Mouse (Mus musculus) heart, adult 2 months (tissue): ENCODE measurements around the gene Clcnka. TPM values are rescaled to one million over a fixed set of nuclear protein-coding genes. Genes with fewer than 3 reads are reported as not detected.
A peak's percentile ranks its signal among the peaks of the same experiment; 100 is the strongest.

ENCODE experiments used
- DNase-seq, 2 experiments: peaks; one replicate each; pipeline ENCODE4 v3.0.0; 2021
- H3K27ac ChIP-seq: fragments of 200-600 bp; 2 replicates; pipeline ENCODE4 v1.8.1; 2022
- H3K27me3 ChIP-seq: fragments of 200-500 bp; 2 replicates; pipeline ENCODE4 v1.6.1; 2012; ENCODE audit warnings: mild to moderate bottlenecking, low read length, inconsistent platforms, mixed read lengths; ENCODE audit not compliant: control insufficient read depth, insufficient read depth
- H3K36me3 ChIP-seq: fragments of 200-500 bp; 2 replicates; pipeline ENCODE4 v1.6.1; 2012; ENCODE audit warnings: low read length, inconsistent platforms; ENCODE audit not compliant: control insufficient read depth, insufficient read depth
- H3K4me1 ChIP-seq: fragments of 200-500 bp; 2 replicates; pipeline ENCODE4 v1.6.1; 2011; ENCODE audit warnings: low read length; ENCODE audit not compliant: control insufficient read depth, insufficient read depth
- H3K4me3 ChIP-seq: fragments of 200-600 bp; 2 replicates; pipeline ENCODE4 v1.8.1; 2022
- H3K79me2 ChIP-seq: fragments of 200-500 bp; replicated peaks from 2 replicates; pipeline ENCODE4 v1.6.1; 2012; ENCODE audit warnings: mild to moderate bottlenecking, inconsistent platforms, low read length, moderate library complexity, mixed read lengths; ENCODE audit not compliant: control insufficient read depth, insufficient read depth
- H3K9ac ChIP-seq: fragments of 200-500 bp; 2 replicates; pipeline ENCODE4 v1.6.1; 2012; ENCODE audit warnings: low read depth, mild to moderate bottlenecking, control low read depth, inconsistent platforms, low read length, mixed read lengths
- CTCF ChIP-seq: fragments of 200-600 bp; IDR thresholded peaks from 2 replicates; pipeline ENCODE4 v1.8.1; 2022; ENCODE audit warnings: antibody characterized with exemption, mild to moderate bottlenecking, moderate library complexity
- EP300 ChIP-seq: fragments of 200-500 bp; IDR thresholded peaks from 2 replicates; pipeline ENCODE4 v1.6.1; 2011; ENCODE audit warnings: low read depth, low read length, control low read depth; ENCODE audit not compliant: insufficient read depth
- POLR2A ChIP-seq: fragments of 200-500 bp; IDR thresholded peaks from 2 replicates; pipeline ENCODE4 v1.6.1; 2011; ENCODE audit warnings: mild to moderate bottlenecking, low read depth, low read length, control low read depth; ENCODE audit not compliant: insufficient read depth
- WGBS: fragments of 180-500 bp; shearing (Covaris S2); methylation state at CpG from one replicate; pipeline ENCODE4 v1.1.7; 2018; 5-methylcytosine and 5-hydroxymethylcytosine counted together
- intact Hi-C: fragments of 180-260 bp; cut with DNase I; formaldehyde crosslinking; loops from one replicate; pipeline ENCODE4 v1.15.1; 2025
- polyA plus RNA-seq: library from polyadenylated mRNA; depleted of rRNA; stranded (reverse); fragments of >200 nt; gene quantifications from 2 replicates; pipeline ENCODE4 v1.2.3, GENCODE M21; 2012
- total RNA-seq, 2 experiments: library from RNA; stranded (reverse); gene quantifications; 2 replicates each; pipeline ENCODE4 v1.2.3; 2021

Clcnka gene
- total and polyA plus RNA-seq, 3 experiments: 0.04 TPM; not detected in 2

DNA sequence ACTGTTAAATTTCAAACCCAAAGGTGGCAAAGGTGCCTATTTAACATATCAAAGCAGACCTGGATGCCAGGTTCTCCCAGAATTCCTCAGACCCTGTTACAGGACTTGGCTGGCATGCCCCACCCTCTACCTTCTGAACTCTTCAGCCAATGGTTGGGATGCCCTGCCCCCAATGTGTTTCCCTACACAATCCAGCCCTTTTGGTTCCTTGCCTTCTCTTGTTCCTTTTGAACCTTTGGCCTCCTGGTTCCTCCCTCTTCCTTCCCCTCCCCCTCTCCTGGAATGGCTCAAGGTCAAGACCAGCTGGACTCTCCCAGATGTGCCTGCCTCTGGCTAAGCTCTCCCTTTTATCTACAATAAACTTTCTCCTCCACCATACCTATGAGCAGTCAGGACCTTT is 42.4 kb upstream of the Clcnka start:
- Histone ChIP-seq H3K27me3 (no peaks in the 10 kb centered on the region), H3K9ac (no peak overlapping the region), H3K36me3 (no peaks in the 10 kb centered on the region), H3K4me1 (peaks cover 10% of the 10 kb centered on the region), H3K79me2 (no peaks in the 10 kb centered on the region; the same call in 1 of the 2 replicates), H3K27ac (no peak overlapping the region), H3K4me3 (no peak overlapping the region)
- intact Hi-C loops: no loop called here
- no peak for TF ChIP-seq POLR2A
- TF ChIP-seq EP300: 0 out of 2 replicates have a peak, but pooled peaks have one; percentile 40
- no peak for DNase-seq

DNA sequence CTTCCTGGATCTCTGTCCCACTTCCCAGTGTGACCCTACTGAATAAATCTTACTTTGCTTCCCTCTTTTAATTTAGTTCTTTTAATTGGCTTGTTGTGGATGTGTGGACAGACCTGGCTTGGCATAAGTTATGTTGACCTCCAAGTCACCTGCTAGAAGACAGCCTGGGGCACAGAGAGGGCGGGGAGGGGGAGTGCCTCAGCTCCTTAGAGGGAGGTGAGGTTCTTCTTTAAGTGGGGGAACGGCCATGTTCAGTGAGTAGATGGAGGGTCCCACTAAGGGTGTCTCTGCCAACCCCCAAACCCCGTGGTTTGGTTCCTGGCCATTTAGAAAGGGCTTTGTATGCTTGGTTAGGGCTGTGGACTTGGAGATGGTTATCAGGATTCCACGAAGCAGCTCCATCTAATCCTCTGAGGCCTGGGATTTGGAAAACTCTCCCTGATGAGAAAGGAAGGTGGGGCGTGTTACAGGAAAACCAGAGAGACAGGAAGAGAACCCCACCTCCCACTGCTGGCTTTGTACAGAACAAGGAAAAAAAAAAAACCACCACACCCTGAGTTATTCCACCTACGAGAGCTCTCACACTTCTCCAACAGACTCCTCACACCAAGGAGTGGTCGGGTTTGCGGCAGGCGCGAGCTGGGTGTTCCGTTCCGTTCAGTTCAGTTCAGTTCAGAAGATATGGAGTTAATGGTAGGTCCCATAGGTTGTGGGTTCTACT is 40.7 kb upstream of the Clcnka start:
- Histone ChIP-seq H3K9ac (no peak overlapping the region), H3K4me3 (no peak overlapping the region), H3K79me2 (no peaks in the 10 kb centered on the region), H3K36me3 (no peaks in the 10 kb centered on the region), H3K27me3 (no peaks in the 10 kb centered on the region), H3K4me1 (peaks cover 5% of the 10 kb centered on the region), H3K27ac (peak overlapping the region; percentile 79)
- DNase-seq: no peak
- TF ChIP-seq POLR2A (peak; percentile 78), EP300 (peak; percentile 62; the same call in 1 of the 2 replicates), CTCF (no peak)
- WGBS: 47% methylated on average over 12 of the region's 12 CpGs
- intact Hi-C loops: loop anchor here (2.0 kb wide), 1 partner anchor 132 kb away; no protein-coding TSS in a partner anchor

DNA sequence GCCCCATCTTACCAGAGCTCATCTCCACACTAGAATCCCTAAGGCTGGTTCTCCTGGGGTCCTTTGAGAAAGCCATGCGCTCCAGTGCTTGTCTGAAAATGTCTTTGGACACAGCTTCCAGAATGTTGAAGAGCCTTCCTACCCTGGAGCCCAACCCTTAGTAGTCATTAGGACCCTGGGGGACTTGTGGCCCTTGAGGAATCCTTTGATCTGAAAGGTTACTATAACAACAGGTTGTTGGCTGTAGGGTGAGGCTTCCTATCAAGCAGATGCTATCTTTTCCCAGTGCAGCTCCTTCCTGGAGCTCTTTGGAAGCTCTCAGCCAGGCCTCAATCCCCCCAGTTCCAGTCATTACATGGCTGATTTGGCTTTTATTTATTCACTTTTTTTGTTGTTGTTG is 37.5 kb upstream of the Clcnka start, which contains the start of gene Srarp:
Gene Srarp (minus strand): TSS at position 132 of the 400 bp plus-strand sequence.
- WGBS: 47% methylated on average over 1 of the region's 1 CpGs
- no peaks in the 10 kb centered on the region for H3K79me2 ChIP-seq
- H3K4me1 ChIP-seq: peaks cover 4% of the 10 kb centered on the region
- H3K27ac ChIP-seq: peak within 1 kb of the TSS; percentile 78
- no peaks in the 10 kb centered on the region for H3K27me3 ChIP-seq
- intact Hi-C loops: no loop called here
- H3K4me3 ChIP-seq: 0 out of 2 replicates have a peak within 1 kb of the TSS, but pooled peaks have one; percentile 20
- peak in 1 of 2 experiments; percentile 31 for DNase-seq
- peak within 1 kb of the TSS; percentile 68 for H3K9ac ChIP-seq
- no peaks in the 10 kb centered on the region for H3K36me3 ChIP-seq
- TF ChIP-seq EP300 (0 out of 2 replicates have a peak, but pooled peaks have one; percentile 38), CTCF (no peak), POLR2A (0 out of 2 replicates have a peak, but pooled peaks have one; percentile 11)

DNA sequence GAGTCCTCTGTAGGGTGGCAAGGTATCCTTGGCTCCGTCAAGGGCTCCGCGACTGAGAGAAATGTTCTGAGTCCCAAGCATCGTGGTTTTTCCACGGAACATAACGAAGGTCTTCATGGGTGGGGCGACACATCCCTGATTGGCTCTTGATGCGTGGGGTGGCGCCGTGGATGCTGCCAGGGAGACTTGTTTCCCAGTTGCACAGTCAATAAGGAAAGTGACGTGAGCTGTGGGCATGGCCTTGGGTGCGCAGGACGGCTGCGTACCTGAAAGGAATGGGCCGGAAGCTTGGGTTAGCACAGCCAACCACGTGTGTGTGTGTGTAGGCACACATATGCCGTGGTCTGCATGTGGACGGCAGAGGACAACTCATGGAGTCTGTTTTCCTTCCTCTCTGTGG is 34.7 kb upstream of the Clcnka start:
- TF ChIP-seq POLR2A: no peak
- no peak for TF ChIP-seq EP300
- TF ChIP-seq CTCF: no peak
- H3K79me2 ChIP-seq: no peaks in the 10 kb centered on the region
- WGBS: 86% methylated on average over 18 of the region's 18 CpGs
- H3K27me3 ChIP-seq: no peaks in the 10 kb centered on the region
- DNase-seq: no peak
- intact Hi-C loops: no loop called here
- H3K9ac ChIP-seq: no peak overlapping the region
- H3K4me3 ChIP-seq: no peak overlapping the region
- no peaks in the 10 kb centered on the region for H3K4me1 ChIP-seq
- no peaks in the 10 kb centered on the region for H3K36me3 ChIP-seq
- no peak overlapping the region for H3K27ac ChIP-seq

DNA sequence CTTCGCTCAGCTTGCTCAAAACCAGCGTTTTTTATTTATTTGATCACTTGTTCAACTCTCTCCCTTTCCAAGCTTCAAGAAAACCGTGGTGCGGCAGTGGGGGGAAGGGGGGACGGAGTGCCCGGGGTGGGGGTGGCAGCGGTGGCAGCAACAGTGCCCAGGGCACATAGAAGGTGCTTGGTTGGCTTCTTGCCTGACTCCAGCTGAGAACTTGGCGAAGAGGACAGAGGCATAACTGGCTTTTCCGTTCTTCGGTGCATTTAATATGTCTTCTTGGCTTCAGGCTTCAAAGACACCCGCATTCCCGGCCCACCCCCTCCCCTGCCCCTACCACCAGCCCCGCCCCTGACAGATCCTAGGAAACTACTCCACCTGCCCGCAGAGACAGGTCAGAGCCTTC is 34.1 kb upstream of the Clcnka start:
- DNase-seq: no peak
- no peaks in the 10 kb centered on the region for H3K4me1 ChIP-seq
- no peak overlapping the region for H3K4me3 ChIP-seq
- 54% methylated on average over 14 of the region's 14 CpGs for WGBS
- H3K27ac ChIP-seq: no peak overlapping the region
- H3K36me3 ChIP-seq: no peaks in the 10 kb centered on the region
- intact Hi-C loops: no loop called here
- TF ChIP-seq EP300 (no peak), POLR2A (no peak), CTCF (no peak)
- H3K79me2 ChIP-seq: no peaks in the 10 kb centered on the region
- H3K9ac ChIP-seq: no peak overlapping the region
- no peaks in the 10 kb centered on the region for H3K27me3 ChIP-seq

DNA sequence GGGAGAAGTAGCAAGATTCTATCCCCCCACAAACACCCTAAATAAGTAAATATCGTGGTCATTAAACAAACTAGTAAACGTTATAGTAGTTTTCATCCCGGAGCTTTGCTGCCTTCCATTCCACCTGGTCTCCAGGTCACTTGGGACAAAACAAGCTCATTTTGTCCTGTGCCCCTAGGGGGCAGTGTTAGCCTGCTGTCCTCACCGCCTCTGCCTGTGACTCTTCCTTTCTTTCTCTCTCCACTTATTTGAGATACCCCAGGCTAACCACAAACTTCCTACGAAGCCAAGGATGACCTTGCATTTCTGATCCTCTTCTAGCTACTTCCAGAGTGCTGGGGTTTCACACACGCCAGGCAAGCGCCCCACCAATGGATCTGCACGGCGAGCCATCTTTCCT is 32.5 kb upstream of the Clcnka start:
- no peak overlapping the region for H3K9ac ChIP-seq
- intact Hi-C loops: loop anchor here (1.0 to 2.0 kb wide), 5 partner anchors 27 to 144 kb away; no protein-coding TSS in a partner anchor
- H3K4me1 ChIP-seq: peaks cover 3% of the 10 kb centered on the region; the same call in 1 of the 2 replicates
- no peaks in the 10 kb centered on the region for H3K36me3 ChIP-seq
- peak; percentile 75 to 83 for DNase-seq
- no peak overlapping the region for H3K27ac ChIP-seq
- no peaks in the 10 kb centered on the region for H3K79me2 ChIP-seq
- WGBS: 42% methylated on average over 9 of the region's 9 CpGs
- TF ChIP-seq EP300 (peak; percentile 77), POLR2A (no peak), CTCF (peak; percentile 97; the same call in 1 of the 2 replicates)
- H3K4me3 ChIP-seq: no peak overlapping the region
- no peaks in the 10 kb centered on the region for H3K27me3 ChIP-seq
